Mouse (Mus musculus): ENCODE results near the gene Btbd2.

DNA sequence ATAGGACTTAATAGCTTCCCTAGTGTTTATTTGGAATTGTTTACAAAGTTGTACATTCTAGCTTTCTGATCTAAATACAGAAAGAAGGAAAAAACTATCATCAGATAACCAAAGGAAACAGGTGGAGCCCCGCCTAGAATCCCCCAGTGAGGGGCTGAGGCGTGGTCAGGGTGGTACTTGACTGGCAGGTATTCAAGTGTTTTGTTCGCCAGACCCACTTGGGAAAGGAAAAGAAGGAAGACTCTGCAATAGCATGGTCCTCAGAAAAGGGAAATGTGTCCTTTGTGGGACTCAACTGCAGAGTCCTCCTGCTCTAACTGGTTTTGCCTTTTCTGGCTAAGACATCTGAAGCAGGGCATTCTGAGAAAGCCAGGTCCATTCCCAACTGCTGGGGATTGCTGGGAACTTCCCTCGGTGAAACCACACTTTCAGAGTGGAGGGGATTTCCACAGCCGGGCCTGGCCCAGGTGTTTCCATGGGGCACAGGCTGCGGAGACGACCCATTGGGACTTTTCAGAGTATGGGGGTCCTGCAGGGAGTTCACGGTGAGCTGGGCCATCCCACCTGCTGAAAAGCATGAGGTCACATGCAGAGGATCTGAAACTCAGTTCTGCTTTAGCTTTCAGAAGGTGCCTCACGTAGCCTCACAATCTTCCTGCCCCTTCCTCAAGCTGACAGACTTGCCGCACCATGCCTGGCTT, 39.1 kb upstream of the Btbd2 start:
- TF ChIP-seq CTCF (conservative IDR thresholded peaks at IDR 0.05; ENCODE audit: low read length) (no peak), NANOG (IDR thresholded peaks at IDR 0.05; ENCODE audit: borderline replicate concordance, low read length) (no peak), POU5F1 (IDR thresholded peaks at IDR 0.05; ENCODE audit: borderline replicate concordance, low read length) (no peak)

All from E14TG2a.4 (cell line).